ENCODE assay signal across 9 mouse cellular contexts in genomic region chrX:102250891-102251170, GRCm38 (mm10). TPM values are rescaled to one million over a fixed set of nuclear protein-coding genes. Genes with fewer than 3 reads are reported as not detected.
DNase-seq lines count a peak whose midpoint lies in the region; ATAC-seq lines count a peak whose summit lies in the region.
"Had no signal": no experiment of that assay in that cellular context is flagged by ENCODE, and none has a peak within 500 bp of the region (broad histone marks: within the 10 kb centered on the region; RNA-seq: fewer than 3 reads in every experiment).

No protein-coding gene starts in this region.

- 19% methylated on average over 24 of the region's 24 CpGs for WGBS in heart, embryonic 16.5 days
- 17% methylated on average over 24 of the region's 24 CpGs for WGBS in hindbrain, embryonic 13.5 days
- WGBS in midbrain, embryonic 15.5 days = 33% methylated on average over 24 of the region's 24 CpGs

- peak overlapping the region; percentile 76 for H3K27ac ChIP-seq in heart, embryonic 16.5 days (ENCODE audit: low read length)
- H3K27ac ChIP-seq in hindbrain, embryonic 13.5 days = no peak overlapping the region
- no peak overlapping the region for H3K27ac ChIP-seq in midbrain, embryonic 15.5 days

- peak overlapping the region; percentile 64 for H3K4me2 ChIP-seq in heart, embryonic 16.5 days (ENCODE audit: low read depth, low read length)
- H3K4me2 ChIP-seq in hindbrain, embryonic 13.5 days = peak overlapping the region; percentile 84
- H3K4me2 ChIP-seq in midbrain, embryonic 15.5 days = peak overlapping the region; percentile 93

- H3K9me3 ChIP-seq in heart, embryonic 16.5 days (replicated peaks; ENCODE audit: control insufficient read depth, low read length) = peaks cover 4% of the 10 kb centered on the region
- no peaks in the 10 kb centered on the region for H3K9me3 ChIP-seq in hindbrain, embryonic 13.5 days
- H3K9me3 ChIP-seq in midbrain, embryonic 15.5 days = no peaks in the 10 kb centered on the region

- ATAC-seq in heart, embryonic 16.5 days (replicated peaks; ENCODE audit: extremely low read depth, insufficient read depth, low FRiP score) = no peak; the same call in 1 of the 2 replicates
- no peak for ATAC-seq in hindbrain, embryonic 13.5 days (ENCODE audit: low FRiP score)
- ATAC-seq in midbrain, embryonic 15.5 days (replicated peaks) = 0 out of 2 replicates have a peak, but pooled peaks have one; percentile 1

- peaks cover 4% of the 10 kb centered on the region; the same call in 1 of the 2 replicates for H3K36me3 ChIP-seq in heart, embryonic 16.5 days (ENCODE audit: control insufficient read depth, insufficient read depth)
- H3K36me3 ChIP-seq in hindbrain, embryonic 13.5 days = no peaks in the 10 kb centered on the region
- no peaks in the 10 kb centered on the region for H3K36me3 ChIP-seq in midbrain, embryonic 15.5 days (replicated peaks)

- peak overlapping the region; percentile 76 for H3K9ac ChIP-seq in heart, embryonic 16.5 days (ENCODE audit: low read length)
- peak overlapping the region; percentile 68; the same call in 1 of the 2 replicates for H3K9ac ChIP-seq in hindbrain, embryonic 13.5 days
- peak overlapping the region; percentile 35; the same call in 1 of the 2 replicates for H3K9ac ChIP-seq in midbrain, embryonic 15.5 days

- H3K27me3 ChIP-seq in heart, embryonic 16.5 days (ENCODE audit: control insufficient read depth, insufficient read depth, low read length) = peaks cover 19% of the 10 kb centered on the region
- H3K27me3 ChIP-seq in hindbrain, embryonic 13.5 days = peaks cover 77% of the 10 kb centered on the region
- peaks cover 43% of the 10 kb centered on the region for H3K27me3 ChIP-seq in midbrain, embryonic 15.5 days (replicated peaks)

- intact Hi-C loops in heart, postnatal 25 days (cut with DNase I) = no loop called here

- no peaks in the 10 kb centered on the region; the same call in 1 of the 2 replicates for H3K4me1 ChIP-seq in heart, embryonic 16.5 days (ENCODE audit: control insufficient read depth, insufficient read depth, low read length)
- peaks cover 12% of the 10 kb centered on the region for H3K4me1 ChIP-seq in hindbrain, embryonic 13.5 days (replicated peaks)
- peaks cover 16% of the 10 kb centered on the region for H3K4me1 ChIP-seq in midbrain, embryonic 15.5 days

- H3K4me3 ChIP-seq in heart, embryonic 16.5 days (ENCODE audit: low read length) = peak overlapping the region; percentile 56
- H3K4me3 ChIP-seq in hindbrain, embryonic 13.5 days = peak overlapping the region; percentile 57
- H3K4me3 ChIP-seq in midbrain, embryonic 15.5 days = peak overlapping the region; percentile 56

- no peak for DNase-seq in heart, postnatal 25 days (ENCODE audit: low spot score)
- DNase-seq in ZHBTc4 (ENCODE audit: low read depth, low spot score) = peak; percentile 49
- DNase-seq in right cerebral cortex, postnatal 14 days = no peak
- no peak for DNase-seq in retina, embryonic 14.5 days (ENCODE audit: low spot score)
- no peak for DNase-seq in gastrocnemius, postnatal 10 days

RNA-seq across cellular contexts. Expression of gene Cited1, which starts 1.1 kb away (rescaled TPM):
- 322 and 350 TPM in 2 replicates for polyA plus RNA-seq in heart, embryonic 16.5 days (2015; fragmentation: Nextera tagmentation; extraction: Ambion mirVana)
- 1 to 10 TPM; 2.3 to 3.3 TPM for total RNA-seq in heart, postnatal 25 days (2021)
- 10.1 and 10.8 TPM in 2 replicates for polyA plus RNA-seq in hindbrain, embryonic 13.5 days (2015; fragmentation: Nextera tagmentation; extraction: Ambion mirVana)
- 10.8 and 11.7 TPM in 2 replicates for polyA plus RNA-seq in midbrain, embryonic 15.5 days (2015; fragmentation: Nextera tagmentation; extraction: Ambion mirVana)
- 10 to 100 TPM in 1 of 2 experiments, 1 to 10 TPM in 1; 7.2 to 10.3 TPM for total RNA-seq in gastrocnemius, postnatal 10 days (2021)
- total RNA-seq: hematopoietic stem cell, adult 5-6 weeks had no signal

Comparison
In these comparisons a context has a peak if more than half of its experiments do, and no peak if none do; other contexts are left out.
1. RNA of gene Cited1, which starts 1.1 kb away (polyA plus RNA-seq): 322 to 350 TPM in heart, embryonic 16.5 days; 10.8 to 11.7 TPM in midbrain, embryonic 15.5 days and 10.1 to 10.8 TPM in hindbrain, embryonic 13.5 days; every median in the first group is over 10 times any median in the second.
2. Peak in every context shown above with its lines, with median percentiles within 50 percentile points of each other: H3K4me2 ChIP-seq, H3K4me3 ChIP-seq and H3K9ac ChIP-seq.